8 mouse cellular contexts compared by ENCODE assay signal in genomic region chr1:75168093-75168471, GRCm38 (mm10). TPM values are rescaled to one million over a fixed set of nuclear protein-coding genes. Genes with fewer than 3 reads are reported as not detected.
DNase-seq lines count a peak whose midpoint lies in the region; ATAC-seq and TF ChIP-seq lines count a peak whose summit lies in the region.

No protein-coding gene starts in this region.

- peaks cover 27% of the 10 kb centered on the region for H3K36me3 ChIP-seq in kidney, postnatal 0 days (ENCODE audit: insufficient read depth, low read length)
- H3K36me3 ChIP-seq in embryonic facial prominence, embryonic 11.5 days (replicated peaks; ENCODE audit: control insufficient read depth, insufficient read depth, low read depth, low read length): peaks cover 3% of the 10 kb centered on the region; the same call in 1 of the 2 replicates
- peaks cover 31% of the 10 kb centered on the region for H3K36me3 ChIP-seq in hindbrain, postnatal 0 days (ENCODE audit: insufficient read depth, low read length)
- peaks cover 23% of the 10 kb centered on the region for H3K36me3 ChIP-seq in midbrain, postnatal 0 days (ENCODE audit: insufficient read depth, low read length)

- no peaks in the 10 kb centered on the region for H3K27me3 ChIP-seq in kidney, postnatal 0 days (ENCODE audit: insufficient read depth, low read length)
- H3K27me3 ChIP-seq in embryonic facial prominence, embryonic 11.5 days (ENCODE audit: control insufficient read depth, insufficient read depth, low read length): no peaks in the 10 kb centered on the region
- no peaks in the 10 kb centered on the region for H3K27me3 ChIP-seq in hindbrain, postnatal 0 days (ENCODE audit: insufficient read depth, low read length)
- H3K27me3 ChIP-seq in midbrain, postnatal 0 days (ENCODE audit: insufficient read depth, low read length): no peaks in the 10 kb centered on the region

- ATAC-seq in kidney, postnatal 0 days (replicated peaks; ENCODE audit: low FRiP score, low read depth): 0 out of 2 replicates have a peak, but pooled peaks have one; percentile 11
- peak; percentile 17; the same call in 1 of the 2 replicates for ATAC-seq in embryonic facial prominence, embryonic 11.5 days (replicated peaks; ENCODE audit: insufficient number of reproducible peaks, low FRiP score, low TSS enrichment, low read depth)
- peak; percentile 70 for ATAC-seq in hindbrain, postnatal 0 days
- peak; percentile 67 for ATAC-seq in midbrain, postnatal 0 days (ENCODE audit: low FRiP score)

- H3K9ac ChIP-seq in kidney, postnatal 0 days (ENCODE audit: low read depth, low read length): peak overlapping the region; percentile 63; the same call in 1 of the 2 replicates
- H3K9ac ChIP-seq in embryonic facial prominence, embryonic 11.5 days (replicated peaks; ENCODE audit: low read length): peak overlapping the region; percentile 27
- peak overlapping the region; percentile 63; the same call in 1 of the 2 replicates for H3K9ac ChIP-seq in hindbrain, postnatal 0 days (replicated peaks; ENCODE audit: low read length)
- H3K9ac ChIP-seq in midbrain, postnatal 0 days (replicated peaks; ENCODE audit: low read length, poor library complexity, severe bottlenecking): peak overlapping the region; percentile 66

- peak overlapping the region; percentile 60 for H3K4me2 ChIP-seq in kidney, postnatal 0 days (ENCODE audit: low read length)
- peak overlapping the region; percentile 41 for H3K4me2 ChIP-seq in embryonic facial prominence, embryonic 11.5 days (ENCODE audit: low read depth, low read length)
- H3K4me2 ChIP-seq in hindbrain, postnatal 0 days (ENCODE audit: low read depth, low read length): peak overlapping the region; percentile 72
- peak overlapping the region; percentile 58 for H3K4me2 ChIP-seq in midbrain, postnatal 0 days (ENCODE audit: low read depth, low read length, poor library complexity, severe bottlenecking)

- 0 out of 2 replicates have a peak, but pooled peaks cover 3% of the 10 kb centered on the region for H3K4me1 ChIP-seq in kidney, postnatal 0 days (replicated peaks; ENCODE audit: insufficient read depth, low read length)
- H3K4me1 ChIP-seq in embryonic facial prominence, embryonic 11.5 days (ENCODE audit: control insufficient read depth, insufficient read depth, low read length): peaks cover 3% of the 10 kb centered on the region; the same call in 1 of the 2 replicates
- no peaks in the 10 kb centered on the region for H3K4me1 ChIP-seq in hindbrain, postnatal 0 days (ENCODE audit: insufficient read depth, low read length)
- 0 out of 2 replicates have a peak, but pooled peaks cover 2% of the 10 kb centered on the region for H3K4me1 ChIP-seq in midbrain, postnatal 0 days (ENCODE audit: insufficient read depth, low read length)

- TF ChIP-seq CTCF in kidney, postnatal 0 days (IDR thresholded peaks at IDR 0.05; ENCODE audit: low read depth): no peak
- no peak for TF ChIP-seq CTCF in hindbrain, postnatal 0 days (IDR thresholded peaks at IDR 0.05; ENCODE audit: low read depth)
- no peak for TF ChIP-seq CTCF in midbrain, postnatal 0 days (IDR thresholded peaks at IDR 0.05)

- DNase-seq in kidney, postnatal 0 days (ENCODE audit: low spot score): no peak
- no peak for DNase-seq in kidney, postnatal 10 days
- DNase-seq in embryonic facial prominence, embryonic 11.5 days (ENCODE audit: low spot score): no peak
- peak; percentile 42 for DNase-seq in hindbrain, postnatal 0 days (ENCODE audit: low spot score)
- DNase-seq in midbrain, postnatal 0 days (ENCODE audit: low spot score): no peak
- DNase-seq in frontal cortex, postnatal 14 days (ENCODE audit: low spot score in 2 of 2): no peak
- DNase-seq in spleen, postnatal 10 days (ENCODE audit: low spot score in 2 of 2): no peak
- DNase-seq in embryo, embryonic 10 days (ENCODE audit: low spot score): no peak

- peak overlapping the region; percentile 74 for H3K4me3 ChIP-seq in kidney, postnatal 0 days (replicated peaks; ENCODE audit: low read depth, low read length)
- peak overlapping the region; percentile 63 for H3K4me3 ChIP-seq in embryonic facial prominence, embryonic 11.5 days (ENCODE audit: low read depth, low read length)
- H3K4me3 ChIP-seq in hindbrain, postnatal 0 days (ENCODE audit: low read length): peak overlapping the region; percentile 75
- peak overlapping the region; percentile 78 for H3K4me3 ChIP-seq in midbrain, postnatal 0 days (ENCODE audit: low read depth, low read length)

- peak overlapping the region; percentile 87; the same call in 1 of the 2 replicates for H3K27ac ChIP-seq in kidney, postnatal 0 days
- H3K27ac ChIP-seq in embryonic facial prominence, embryonic 11.5 days (replicated peaks; ENCODE audit: low read depth, low read length): no peak overlapping the region
- H3K27ac ChIP-seq in hindbrain, postnatal 0 days: peak overlapping the region; percentile 82
- peak overlapping the region; percentile 80; the same call in 1 of the 2 replicates for H3K27ac ChIP-seq in midbrain, postnatal 0 days (ENCODE audit: low read depth, low read length)

- no peaks in the 10 kb centered on the region for H3K9me3 ChIP-seq in kidney, postnatal 0 days (replicated peaks; ENCODE audit: low read length)
- H3K9me3 ChIP-seq in embryonic facial prominence, embryonic 11.5 days (replicated peaks; ENCODE audit: control insufficient read depth, low read length): no peaks in the 10 kb centered on the region
- H3K9me3 ChIP-seq in hindbrain, postnatal 0 days (ENCODE audit: low read length): no peaks in the 10 kb centered on the region
- H3K9me3 ChIP-seq in midbrain, postnatal 0 days (ENCODE audit: low read length): no peaks in the 10 kb centered on the region

- WGBS in kidney, postnatal 0 days: 7% methylated on average over 7 of the region's 7 CpGs
- 13% methylated on average over 7 of the region's 7 CpGs for WGBS in embryonic facial prominence, embryonic 11.5 days
- WGBS in hindbrain, postnatal 0 days: 11% methylated on average over 7 of the region's 7 CpGs
- 7% methylated on average over 7 of the region's 7 CpGs for WGBS in midbrain, postnatal 0 days

RNA-seq across cellular contexts. Expression of gene Zfand2b, which starts 0.4 kb away (rescaled TPM):
- 43.2 and 47.7 TPM in 2 replicates for polyA plus RNA-seq in kidney, postnatal 0 days (2015; fragmentation: Nextera tagmentation; extraction: Ambion mirVana)
- polyA plus RNA-seq in embryonic facial prominence, embryonic 11.5 days (2014; fragmentation: Nextera tagmentation; extraction: Ambion mirVana): 33.9 and 36.0 TPM in 2 replicates
- 35.9 and 49.5 TPM in 2 replicates for total RNA-seq in hindbrain, postnatal 0 days (2014; rRNA removed)
- 45.0 and 47.3 TPM in 2 replicates for polyA plus RNA-seq in hindbrain, postnatal 0 days (2015; fragmentation: Nextera tagmentation; extraction: Ambion mirVana)
- 28.5 and 38.4 TPM in 2 replicates for total RNA-seq in midbrain, postnatal 0 days (2014; rRNA removed)
- polyA plus RNA-seq in midbrain, postnatal 0 days (2015; fragmentation: Nextera tagmentation; extraction: Ambion mirVana): 41.1 and 42.5 TPM in 2 replicates

RNA-seq across cellular contexts. Expression of gene Abcb6, which starts 12.1 kb away (rescaled TPM):
- 34.4 and 36.8 TPM in 2 replicates for polyA plus RNA-seq in kidney, postnatal 0 days (2015; fragmentation: Nextera tagmentation; extraction: Ambion mirVana)
- polyA plus RNA-seq in embryonic facial prominence, embryonic 11.5 days (2014; fragmentation: Nextera tagmentation; extraction: Ambion mirVana): 24.4 and 24.9 TPM in 2 replicates
- 51.5 and 52.0 TPM in 2 replicates for total RNA-seq in hindbrain, postnatal 0 days (2014; rRNA removed)
- polyA plus RNA-seq in hindbrain, postnatal 0 days (2015; fragmentation: Nextera tagmentation; extraction: Ambion mirVana): 40.4 and 45.9 TPM in 2 replicates
- 43.5 and 44.6 TPM in 2 replicates for total RNA-seq in midbrain, postnatal 0 days (2014; rRNA removed)
- polyA plus RNA-seq in midbrain, postnatal 0 days (2015; fragmentation: Nextera tagmentation; extraction: Ambion mirVana): 46.7 and 49.1 TPM in 2 replicates

RNA-seq across cellular contexts. Expression of gene Ankzf1, which starts 23.9 kb away (rescaled TPM):
- polyA plus RNA-seq in kidney, postnatal 0 days (2015; fragmentation: Nextera tagmentation; extraction: Ambion mirVana): 19.7 TPM in 2 replicates
- polyA plus RNA-seq in embryonic facial prominence, embryonic 11.5 days (2014; fragmentation: Nextera tagmentation; extraction: Ambion mirVana): 16.8 TPM in 2 replicates
- total RNA-seq in hindbrain, postnatal 0 days (2014; rRNA removed): 17.9 and 30.2 TPM in 2 replicates
- polyA plus RNA-seq in hindbrain, postnatal 0 days (2015; fragmentation: Nextera tagmentation; extraction: Ambion mirVana): 14.1 and 17.0 TPM in 2 replicates
- total RNA-seq in midbrain, postnatal 0 days (2014; rRNA removed): 20.1 and 27.7 TPM in 2 replicates
- 15.7 and 17.0 TPM in 2 replicates for polyA plus RNA-seq in midbrain, postnatal 0 days (2015; fragmentation: Nextera tagmentation; extraction: Ambion mirVana)

RNA-seq across cellular contexts. Expression of gene Atg9a, which starts 23.9 kb away (rescaled TPM):
- 25.8 and 27.3 TPM in 2 replicates for polyA plus RNA-seq in kidney, postnatal 0 days (2015; fragmentation: Nextera tagmentation; extraction: Ambion mirVana)
- 12.9 and 17.1 TPM in 2 replicates for polyA plus RNA-seq in embryonic facial prominence, embryonic 11.5 days (2014; fragmentation: Nextera tagmentation; extraction: Ambion mirVana)
- total RNA-seq in hindbrain, postnatal 0 days (2014; rRNA removed): 132 and 155 TPM in 2 replicates
- 60.3 and 62.8 TPM in 2 replicates for polyA plus RNA-seq in hindbrain, postnatal 0 days (2015; fragmentation: Nextera tagmentation; extraction: Ambion mirVana)
- 97.0 and 135 TPM in 2 replicates for total RNA-seq in midbrain, postnatal 0 days (2014; rRNA removed)
- 71.8 and 75.6 TPM in 2 replicates for polyA plus RNA-seq in midbrain, postnatal 0 days (2015; fragmentation: Nextera tagmentation; extraction: Ambion mirVana)

RNA-seq across cellular contexts. Expression of gene Retreg2, which starts 25.5 kb away (rescaled TPM):
- polyA plus RNA-seq in kidney, postnatal 0 days (2015; fragmentation: Nextera tagmentation; extraction: Ambion mirVana): 47.8 and 52.0 TPM in 2 replicates
- polyA plus RNA-seq in embryonic facial prominence, embryonic 11.5 days (2014; fragmentation: Nextera tagmentation; extraction: Ambion mirVana): 27.7 and 38.0 TPM in 2 replicates
- 240 and 274 TPM in 2 replicates for total RNA-seq in hindbrain, postnatal 0 days (2014; rRNA removed)
- 124 and 137 TPM in 2 replicates for polyA plus RNA-seq in hindbrain, postnatal 0 days (2015; fragmentation: Nextera tagmentation; extraction: Ambion mirVana)
- 220 and 228 TPM in 2 replicates for total RNA-seq in midbrain, postnatal 0 days (2014; rRNA removed)
- polyA plus RNA-seq in midbrain, postnatal 0 days (2015; fragmentation: Nextera tagmentation; extraction: Ambion mirVana): 145 TPM in 2 replicates

Comparison
In these comparisons a context has a peak if more than half of its experiments do, and no peak if none do; other contexts are left out.
1. ATAC-seq: peak in every context shown above with its lines; median percentile 70 in hindbrain, postnatal 0 days; 67 in midbrain, postnatal 0 days; 17 in embryonic facial prominence, embryonic 11.5 days; 11 in kidney, postnatal 0 days.